Mouse (Mus musculus) hindbrain, embryonic 15.5 days (tissue): ENCODE data around the gene C4b. TPM values are rescaled to one million over a fixed set of nuclear protein-coding genes. Genes with fewer than 3 reads are reported as not detected.
"Not testable (repeated sequence)": the region's sequence is repeated elsewhere in the genome, so short reads cannot be mapped to it uniquely, and the experiment has no call there.

Experiments
- ATAC-seq: fragments of 200-750 bp; cut with Nextera tagmentation; 2 replicates; pipeline ENCODE4 v1.8.0; 2017; ENCODE audit warnings: low read depth, moderate number of reproducible peaks, moderate TSS enrichment; ENCODE audit not compliant: low FRiP score
- H3K27ac ChIP-seq: fragments of 300-500 bp; sonication (generic); replicated peaks from 2 replicates; pipeline ENCODE4 v1.5.1; 2015; ENCODE audit warnings: mild to moderate bottlenecking, inconsistent platforms
- H3K27me3 ChIP-seq: fragments of 300-500 bp; sonication (generic); 2 replicates; pipeline ENCODE4 v1.6.1; 2015; ENCODE audit warnings: control low read depth, inconsistent platforms
- H3K36me3 ChIP-seq: fragments of 300-500 bp; sonication (generic); 2 replicates; pipeline ENCODE4 v1.6.1; 2015; ENCODE audit warnings: control low read depth, inconsistent platforms
- H3K4me1 ChIP-seq: fragments of 300-500 bp; sonication (generic); replicated peaks from 2 replicates; pipeline ENCODE4 v1.6.1; 2015; ENCODE audit warnings: control low read depth, inconsistent platforms
- H3K4me2 ChIP-seq: fragments of 300-500 bp; sonication (generic); 2 replicates; pipeline ENCODE4 v1.6.1; 2015; ENCODE audit warnings: moderate library complexity, mild to moderate bottlenecking, inconsistent platforms
- H3K4me3 ChIP-seq: fragments of 300-500 bp; sonication (generic); 2 replicates; pipeline ENCODE4 v1.5.1; 2015; ENCODE audit warnings: mild to moderate bottlenecking, inconsistent platforms
- H3K9ac ChIP-seq: fragments of 300-500 bp; sonication (generic); 2 replicates; pipeline ENCODE4 v1.6.1; 2015; ENCODE audit warnings: inconsistent platforms
- H3K9me3 ChIP-seq: fragments of 300-500 bp; sonication (generic); 2 replicates; pipeline ENCODE4 v1.6.1; 2016; ENCODE audit warnings: control low read depth, inconsistent platforms
- WGBS: fragments of 180-500 bp; shearing (Covaris S2); methylation state at CpG from one replicate; pipeline ENCODE4 v1.1.7; 2015; 5-methylcytosine and 5-hydroxymethylcytosine counted together
- polyA plus RNA-seq: library from polyadenylated mRNA; unstranded; fragments of >200 nt; fragmentation: Nextera tagmentation; extraction: Ambion mirVana; gene quantifications from 2 replicates; pipeline ENCODE4 v1.2.1, GENCODE M21; 2015

The C4b gene
- polyA plus RNA-seq, 1 experiment from 2014 or later = 0.21 TPM

GRCm38 (mm10) chr17:34723066-34723465 lies 20.6 kb downstream of the C4b start:
- ATAC-seq = no peak
- 82% methylated on average over 4 of the region's 4 CpGs for WGBS

GRCm38 (mm10) chr17:34722238-34722637 lies 21.4 kb downstream of the C4b start:
- WGBS = 94% methylated on average over 4 of the region's 4 CpGs
- H3K4me2 ChIP-seq, H3K4me1 ChIP-seq, ATAC-seq, H3K36me3 ChIP-seq, H3K27ac ChIP-seq, H3K9ac ChIP-seq, H3K27me3 ChIP-seq, H3K4me3 ChIP-seq, H3K9me3 ChIP-seq: not testable (repeated sequence)

More at GRCm38 (mm10) chr17:34723066-34723465, 20.6 kb downstream of the C4b start:
- no peaks in the 10 kb centered on the region for H3K36me3 ChIP-seq
- H3K27me3 ChIP-seq = no peaks in the 10 kb centered on the region
- H3K9me3 ChIP-seq = no peaks in the 10 kb centered on the region
- no peak overlapping the region for H3K27ac ChIP-seq
- no peak overlapping the region for H3K4me2 ChIP-seq
- no peaks in the 10 kb centered on the region for H3K4me1 ChIP-seq
- no peak overlapping the region for H3K9ac ChIP-seq
- H3K4me3 ChIP-seq = no peak overlapping the region

DNA sequence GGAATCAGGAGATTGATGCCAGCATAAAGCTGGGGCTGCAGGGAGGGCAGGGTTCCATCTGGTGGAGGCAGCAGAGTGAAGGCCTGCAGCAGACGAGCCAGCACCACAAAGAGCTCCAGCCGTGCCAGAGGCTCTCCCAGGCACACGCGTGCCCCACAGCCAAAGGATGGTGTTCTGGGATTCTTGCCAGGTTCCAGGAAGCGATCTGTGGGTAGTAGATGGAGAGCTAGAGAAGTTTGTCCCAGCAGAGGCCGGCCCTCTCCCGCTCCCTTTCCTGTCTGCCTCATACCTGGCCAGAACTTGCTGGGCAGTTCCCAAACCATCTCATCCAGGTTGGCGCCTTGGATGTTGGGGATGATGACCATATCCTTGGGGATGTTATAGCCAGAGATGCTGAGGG lies 23.8 kb downstream of the C4b start:
- not testable (repeated sequence) for H3K27ac ChIP-seq, H3K9ac ChIP-seq, H3K4me2 ChIP-seq, ATAC-seq, H3K4me3 ChIP-seq, H3K4me1 ChIP-seq, H3K27me3 ChIP-seq, H3K9me3 ChIP-seq, H3K36me3 ChIP-seq
- WGBS = 77% methylated on average over 8 of the region's 8 CpGs

GRCm38 (mm10) chr17:34717401-34717800 lies 26.3 kb downstream of the C4b start:
- Histone ChIP-seq H3K4me3 (no peak overlapping the region), H3K27ac (no peak overlapping the region), H3K9ac (no peak overlapping the region), H3K4me1 (no peaks in the 10 kb centered on the region), H3K9me3 (no peaks in the 10 kb centered on the region), H3K4me2 (no peak overlapping the region), H3K27me3 (no peaks in the 10 kb centered on the region), H3K36me3 (no peaks in the 10 kb centered on the region)
- WGBS = 80% methylated on average over 11 of the region's 11 CpGs
- no peak for ATAC-seq

GRCm38 (mm10) chr17:34716247-34716646 lies 27.4 kb downstream of the C4b start:
- Histone ChIP-seq H3K27ac (no peak overlapping the region), H3K36me3 (no peaks in the 10 kb centered on the region), H3K4me3 (no peak overlapping the region), H3K4me2 (no peak overlapping the region), H3K27me3 (no peaks in the 10 kb centered on the region), H3K4me1 (no peaks in the 10 kb centered on the region), H3K9me3 (no peaks in the 10 kb centered on the region), H3K9ac (no peak overlapping the region)
- WGBS = 90% methylated on average over 15 of the region's 15 CpGs
- no peak for ATAC-seq

DNA sequence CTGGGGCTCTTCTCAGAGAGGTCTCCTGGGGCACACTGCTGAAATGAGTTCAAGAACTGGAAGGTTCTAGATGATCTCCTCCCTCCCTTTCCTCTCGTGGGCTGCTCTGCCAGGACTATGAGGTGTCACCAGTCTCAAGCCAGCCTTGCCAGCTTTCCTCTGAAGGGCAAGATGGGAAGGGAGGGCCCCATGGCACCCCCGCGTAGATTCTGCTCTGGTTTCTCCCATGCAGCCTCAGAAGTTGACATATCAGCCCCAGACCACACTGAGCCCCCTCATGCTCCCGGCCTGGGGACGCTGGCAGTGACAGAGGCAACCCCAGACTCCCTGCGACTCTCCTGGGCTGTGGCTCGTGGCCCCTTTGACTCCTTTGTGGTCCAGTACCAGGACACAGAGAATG lies 28.2 kb downstream of the C4b start:
- not testable (repeated sequence) for H3K9me3 ChIP-seq, H3K27me3 ChIP-seq, H3K9ac ChIP-seq, H3K27ac ChIP-seq, H3K4me2 ChIP-seq, ATAC-seq, H3K36me3 ChIP-seq, H3K4me3 ChIP-seq, H3K4me1 ChIP-seq
- whole genome bisulfite sequencing = 87% methylated on average over 6 of the region's 7 CpGs

DNA sequence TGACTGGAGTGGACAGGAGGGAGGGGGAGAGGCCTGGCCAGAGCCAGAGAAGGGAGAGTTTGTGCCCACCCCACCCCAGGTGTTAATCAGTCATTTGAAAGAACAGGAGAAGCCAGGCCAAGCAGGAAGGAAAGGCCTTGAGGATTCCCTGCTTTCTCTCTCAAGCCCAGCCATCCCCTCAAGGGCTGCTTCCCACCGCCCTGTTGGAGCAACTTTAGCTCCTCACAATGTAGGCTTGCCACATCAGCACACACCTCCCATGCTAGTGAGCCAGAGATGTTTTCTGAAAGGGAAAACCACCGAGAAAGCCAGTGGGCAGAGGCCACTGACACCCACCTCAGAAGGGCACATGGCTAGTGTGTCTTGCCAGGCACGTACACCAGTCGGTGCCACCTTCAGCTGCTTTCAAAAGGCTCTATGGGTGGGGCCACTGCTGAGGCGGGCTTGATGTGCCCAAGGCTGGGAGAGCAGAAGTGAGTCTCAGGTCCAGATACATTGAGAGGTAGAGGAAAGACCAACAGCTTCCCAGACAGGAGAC lies 28.7 kb downstream of the C4b start:
- H3K4me2 ChIP-seq, H3K27ac ChIP-seq, H3K9ac ChIP-seq, H3K27me3 ChIP-seq, ATAC-seq, H3K36me3 ChIP-seq, H3K4me1 ChIP-seq, H3K9me3 ChIP-seq, H3K4me3 ChIP-seq: not testable (repeated sequence)
- 87% methylated on average over 5 of the region's 5 CpGs for WGBS

DNA sequence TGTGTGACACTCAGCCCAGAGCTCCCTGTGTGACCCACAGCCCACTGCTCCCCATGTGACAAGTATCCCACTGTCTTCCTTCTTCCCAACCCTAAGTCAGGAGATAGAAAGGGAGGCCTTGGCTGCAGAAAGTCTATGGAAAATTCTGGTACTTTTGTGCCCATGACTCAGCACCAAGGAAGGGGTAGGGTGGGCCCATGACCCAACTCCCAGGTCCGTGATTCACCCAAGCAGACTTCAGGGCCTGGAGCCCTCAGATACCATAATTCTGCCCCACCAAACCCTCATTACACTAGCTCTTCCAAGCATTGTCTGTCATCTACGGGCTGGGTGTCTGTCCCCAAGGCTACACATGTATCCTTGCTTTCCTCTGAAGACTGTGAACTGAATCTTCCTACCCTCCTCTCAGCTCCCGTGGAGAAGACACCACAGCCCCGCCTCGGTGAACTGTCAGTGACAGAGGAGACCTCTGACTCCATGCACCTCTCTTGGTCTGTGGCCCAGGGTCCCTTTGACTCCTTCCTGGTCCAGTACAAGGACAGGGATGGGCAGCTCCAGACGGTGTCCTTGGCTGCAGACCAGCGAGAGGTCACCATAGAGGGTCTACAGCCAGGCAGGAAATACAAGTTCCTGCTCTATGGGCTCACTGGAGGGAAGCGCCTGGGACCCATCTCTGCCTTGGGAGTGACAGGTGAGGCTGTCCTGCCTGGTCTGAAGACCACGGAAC lies 29.3 kb downstream of the C4b start:
- H3K4me2 ChIP-seq, H3K27ac ChIP-seq, H3K36me3 ChIP-seq, H3K27me3 ChIP-seq, H3K4me1 ChIP-seq, H3K9ac ChIP-seq, H3K9me3 ChIP-seq, ATAC-seq, H3K4me3 ChIP-seq: not testable (repeated sequence)
- WGBS = 90% methylated on average over 9 of the region's 9 CpGs

DNA sequence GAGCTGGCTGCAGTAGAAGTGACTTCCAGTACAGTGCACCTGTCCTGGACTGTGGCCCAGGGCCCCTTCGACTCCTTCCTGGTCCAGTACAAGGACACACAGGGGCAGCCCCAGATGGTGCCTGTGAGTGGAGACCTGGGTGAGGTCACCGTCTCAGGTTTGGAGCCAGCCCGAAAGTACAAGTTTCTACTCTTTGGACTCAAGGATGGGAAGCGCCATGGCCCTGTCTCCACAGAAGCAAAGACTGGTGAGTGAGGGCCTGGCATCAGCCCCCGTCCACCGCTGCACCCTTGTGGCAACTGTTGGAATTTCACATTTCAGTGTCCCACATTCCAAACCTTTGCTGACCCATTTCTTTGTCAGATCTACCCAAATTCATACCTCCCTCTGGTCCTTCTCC lies 30.7 kb downstream of the C4b start:
- Histone ChIP-seq H3K4me1 (no peaks in the 10 kb centered on the region), H3K4me3 (no peak overlapping the region), H3K36me3 (no peaks in the 10 kb centered on the region), H3K27ac (no peak overlapping the region), H3K27me3 (no peaks in the 10 kb centered on the region), H3K9ac (no peak overlapping the region), H3K4me2 (no peak overlapping the region), H3K9me3 (no peaks in the 10 kb centered on the region)
- no peak for ATAC-seq
- 48% methylated on average over 6 of the region's 6 CpGs for WGBS

DNA sequence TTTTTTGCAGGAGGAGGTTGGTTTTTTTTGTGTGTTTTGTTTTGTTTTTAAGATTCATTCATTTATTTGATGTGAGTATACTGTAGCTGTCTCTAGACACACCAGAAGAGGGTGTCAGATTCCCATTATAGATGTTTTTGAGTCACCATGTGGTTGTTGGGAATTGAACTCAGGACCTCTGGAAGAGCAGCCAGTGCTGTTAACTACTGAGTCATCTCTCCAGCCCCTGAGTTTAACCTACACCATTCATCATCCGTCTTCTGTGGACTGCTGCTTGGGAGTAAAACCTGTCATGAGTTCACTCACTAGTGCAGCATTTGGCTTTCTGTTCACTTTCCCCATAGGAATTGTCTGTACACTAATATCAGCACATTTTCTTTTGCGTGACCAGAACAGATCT lies 37.2 kb downstream of the C4b start:
- H3K36me3 ChIP-seq, H3K9ac ChIP-seq, H3K9me3 ChIP-seq, H3K27me3 ChIP-seq, H3K4me3 ChIP-seq, H3K27ac ChIP-seq, ATAC-seq, H3K4me2 ChIP-seq, H3K4me1 ChIP-seq: not testable (repeated sequence)
- 80% methylated on average over 2 of the region's 2 CpGs for WGBS

GRCm38 (mm10) chr17:34700671-34701071 lies 43.0 kb downstream of the C4b start:
- no peak overlapping the region for H3K9ac ChIP-seq

DNA sequence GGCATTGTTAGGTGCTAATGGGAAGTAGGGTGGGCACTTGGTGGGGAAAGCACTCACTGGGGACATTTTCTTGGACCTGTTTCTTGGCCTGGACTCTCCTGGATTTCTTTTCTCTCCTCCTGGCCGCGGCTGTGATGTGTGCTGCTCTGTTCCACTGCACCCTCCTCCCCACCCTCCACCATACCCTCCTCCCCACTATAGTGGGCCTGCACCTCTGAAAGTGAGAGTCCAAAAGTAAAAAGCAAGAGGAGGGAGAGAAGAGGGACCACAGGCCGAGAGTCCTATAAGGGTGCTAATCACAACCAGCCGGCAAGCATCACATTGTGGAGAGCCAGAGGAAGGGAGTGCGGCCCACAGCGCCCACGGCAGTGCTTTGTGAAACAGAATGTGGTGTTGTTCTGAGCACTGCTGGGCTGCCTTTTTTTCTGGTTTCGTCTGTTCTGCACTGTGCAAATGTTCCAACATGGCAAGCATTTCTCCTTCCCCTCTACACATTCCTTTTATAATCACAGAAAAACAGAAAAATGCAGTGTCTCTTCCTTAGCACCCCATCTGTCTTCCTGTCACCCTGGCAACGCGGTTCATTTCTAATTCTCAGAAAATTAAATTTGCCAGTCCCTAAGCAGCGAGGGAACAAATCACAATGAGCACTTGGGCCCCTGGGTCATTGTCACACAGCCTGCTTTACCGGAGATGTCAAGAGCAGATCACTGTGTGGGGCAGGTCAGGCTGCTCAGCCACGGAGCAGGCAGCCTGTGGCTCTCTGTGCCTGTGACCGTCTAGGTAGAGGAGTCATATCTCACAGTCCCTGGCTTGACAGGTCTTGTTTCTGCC lies 43.9 kb downstream of the C4b start:
- 30% methylated on average over 14 of the region's 14 CpGs for WGBS
- peak; percentile 60; the same call in 1 of the 2 replicates for ATAC-seq
- Histone ChIP-seq H3K9me3 (no peaks in the 10 kb centered on the region), H3K4me1 (peaks cover 18% of the 10 kb centered on the region), H3K9ac (no peak overlapping the region), H3K4me2 (no peak overlapping the region), H3K27me3 (no peaks in the 10 kb centered on the region), H3K27ac (peak overlapping the region; percentile 54), H3K4me3 (no peak overlapping the region), H3K36me3 (no peaks in the 10 kb centered on the region)

More at GRCm38 (mm10) chr17:34700671-34701071, 43.0 kb downstream of the C4b start:
- Histone ChIP-seq H3K4me1 (peaks cover 18% of the 10 kb centered on the region), H3K36me3 (no peaks in the 10 kb centered on the region), H3K4me3 (no peak overlapping the region), H3K27me3 (no peaks in the 10 kb centered on the region), H3K27ac (peak overlapping the region; percentile 54; the same call in 1 of the 2 replicates), H3K4me2 (no peak overlapping the region), H3K9me3 (no peaks in the 10 kb centered on the region)
- 0 out of 2 replicates have a peak, but pooled peaks have one; percentile 5 for ATAC-seq
- WGBS = 44% methylated on average over 2 of the region's 2 CpGs
